In the genomic region with DNA sequence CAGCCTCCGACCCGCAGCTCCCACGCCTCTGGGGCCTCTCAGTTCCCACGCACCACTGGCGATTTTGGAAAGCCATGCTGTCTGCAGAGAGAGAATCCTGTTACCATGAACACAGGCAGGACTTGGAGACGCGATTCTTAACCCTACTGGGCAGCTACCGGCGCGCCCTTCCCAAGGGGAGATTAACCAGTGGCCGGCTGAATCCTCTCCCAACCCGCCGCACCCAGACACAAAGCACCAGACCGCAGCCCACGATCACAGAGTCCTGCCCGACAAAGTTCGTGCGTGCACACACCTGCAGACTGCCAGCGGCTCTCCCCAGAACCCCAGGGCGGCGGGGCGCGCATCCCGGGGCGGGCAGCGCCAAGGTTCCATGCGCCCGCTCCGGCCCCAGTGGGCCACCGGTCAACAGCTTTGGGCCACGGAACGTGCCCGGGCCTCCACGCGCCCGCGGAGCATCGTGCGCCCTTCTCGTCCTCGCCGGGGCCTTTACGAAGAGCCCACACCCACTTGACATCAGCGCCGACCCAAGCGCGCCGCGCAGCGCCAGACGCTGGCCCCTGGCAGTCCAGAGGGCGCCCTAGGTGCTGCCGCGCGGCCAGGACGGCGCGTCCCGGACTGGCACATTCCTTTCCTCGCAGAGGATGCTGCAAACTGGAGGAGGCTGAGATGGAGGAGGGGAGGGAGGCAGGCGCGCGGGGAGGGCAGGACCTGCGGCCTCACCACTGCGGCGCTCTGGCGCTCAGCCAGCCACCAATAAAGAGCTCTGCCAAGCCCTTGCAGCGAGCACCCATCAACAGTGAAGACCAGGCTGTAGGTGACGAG, we compare ENCODE assay signal across 9 mouse cellular contexts.
A peak's percentile ranks its signal among the peaks of the same experiment; 100 is the strongest.
DNase-seq lines count a peak whose midpoint lies in the region; ATAC-seq and TF ChIP-seq lines count a peak whose summit lies in the region.
"Had no signal": no experiment of that assay in that cellular context is flagged by ENCODE, and none has a peak within 500 bp of the region (broad histone marks: within the 10 kb centered on the region; RNA-seq: fewer than 3 reads in every experiment).

No protein-coding gene starts in this region.

- H3K36me3 ChIP-seq in heart, embryonic 16.5 days (ENCODE audit: control insufficient read depth, insufficient read depth), result no peaks in the 10 kb centered on the region

- H3K27ac ChIP-seq in left cerebral cortex, adult 2 months, result peak overlapping the region; percentile 84
- H3K27ac ChIP-seq in heart, embryonic 16.5 days (ENCODE audit: low read length), result peak overlapping the region; percentile 86

- peak; percentile 91 for ATAC-seq in heart, embryonic 16.5 days (replicated peaks; ENCODE audit: extremely low read depth, insufficient read depth, low FRiP score)

- H3K4me1 ChIP-seq in heart, embryonic 16.5 days (ENCODE audit: control insufficient read depth, insufficient read depth, low read length), result peaks cover 45% of the 10 kb centered on the region
- H3K4me1 ChIP-seq: megakaryocyte, embryonic 14.5 days had no signal

- H3K4me2 ChIP-seq in heart, embryonic 16.5 days (ENCODE audit: low read depth, low read length), result peak overlapping the region; percentile 64

- peak overlapping the region; percentile 69 for H3K9ac ChIP-seq in heart, embryonic 16.5 days (ENCODE audit: low read length)

- no peaks in the 10 kb centered on the region; the same call in 1 of the 2 replicates for H3K27me3 ChIP-seq in heart, embryonic 16.5 days (ENCODE audit: control insufficient read depth, insufficient read depth, low read length)

- intact Hi-C loops in left cerebral cortex, adult 2 months (cut with DNase I), result loop anchor here (2.0 kb wide), 1 partner anchor 51 kb away; no protein-coding TSS in a partner anchor
- intact Hi-C loops in left cerebral cortex, postnatal 14 days (cut with DNase I), result loop anchor here (5.0 kb wide), 1 partner anchor 75 kb away; no protein-coding TSS in a partner anchor

- peak overlapping the region; percentile 68 for H3K4me3 ChIP-seq in left cerebral cortex, adult 2 months
- H3K4me3 ChIP-seq in heart, embryonic 16.5 days (ENCODE audit: low read length), result peak overlapping the region; percentile 57
- H3K4me3 ChIP-seq: megakaryocyte, embryonic 14.5 days had no signal

- WGBS in heart, embryonic 16.5 days, result under 1% methylated on average over 68 of the region's 69 CpGs

- DNase-seq in left cerebral cortex, adult 2 months (ENCODE audit: extremely low spot score in 1 of 2, low spot score in 2 of 2), result no peak
- DNase-seq in left cerebral cortex, postnatal 14 days (ENCODE audit: low spot score in 2 of 2), result no peak
- DNase-seq in embryo, embryonic 11 days, result peak; percentile 63
- peak; percentile 89 for DNase-seq in kidney, postnatal 14 days
- peak; percentile 36 for DNase-seq in lung, postnatal 36 days
- DNase-seq in testis, postnatal 10 days (ENCODE audit: low spot score), result peak; percentile 76
- DNase-seq in spleen, postnatal 14 days (ENCODE audit: low spot score in 2 of 2), result no peak

- TF ChIP-seq CTCF in left cerebral cortex, adult 2 months (IDR thresholded peaks at IDR 0.05), result no peak

- H3K9me3 ChIP-seq in heart, embryonic 16.5 days (replicated peaks; ENCODE audit: control insufficient read depth, low read length), result no peaks in the 10 kb centered on the region
- H3K9me3 ChIP-seq: megakaryocyte, embryonic 14.5 days had no signal

Comparison
In these comparisons a context has a peak if more than half of its experiments do, and no peak if none do; other contexts are left out.
1. DNase-seq: peak in embryo, embryonic 11 days (single experiment), kidney, postnatal 14 days (single experiment), lung, postnatal 36 days (single experiment) and testis, postnatal 10 days (single experiment); none in left cerebral cortex, adult 2 months (0 of 2), left cerebral cortex, postnatal 14 days (0 of 2) and spleen, postnatal 14 days (0 of 2).